Mouse (Mus musculus) cerebellum, adult 11-12 months (tissue): ENCODE measurements around the gene Olfr1336.
"Not testable (repeated sequence)": the region's sequence is repeated elsewhere in the genome, so short reads cannot be mapped to it uniquely, and the experiment has no call there.

Source experiments
- DNase-seq: peaks from one replicate; pipeline ENCODE4 v3.0.0; 2022

The Olfr1336 gene

DNA sequence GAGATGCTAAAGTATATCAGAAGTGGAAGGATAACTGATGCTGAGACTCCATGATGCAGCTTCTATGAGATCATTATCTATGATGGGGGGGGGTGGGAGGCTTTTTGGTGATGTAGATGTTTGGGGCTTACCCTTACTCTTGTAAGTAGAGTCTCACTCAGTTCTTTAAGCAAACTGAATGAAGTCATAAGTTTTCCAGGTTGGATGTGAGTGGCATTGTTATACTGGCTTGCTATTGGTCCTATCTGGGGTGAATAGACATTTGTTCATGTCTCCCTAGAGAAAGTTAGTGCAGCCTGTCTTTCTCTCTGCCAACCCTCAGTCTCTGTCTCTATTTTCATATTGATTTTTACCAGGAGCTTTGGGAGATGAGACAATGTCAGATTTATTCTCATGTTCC, at the start of gene Olfr1336:
TSS of gene Olfr1336 (plus strand) at position 301 of the 400 bp plus-strand sequence.
- no peak for DNase-seq

- DNase-seq = no peak
Observed at GRCm38 (mm10) chr7:6410043-6410442, 45.9 kb upstream of the Olfr1336 start, which contains the start of gene Gm20715. Gm20715 (plus strand) TSS chr7:6410277.

DNA sequence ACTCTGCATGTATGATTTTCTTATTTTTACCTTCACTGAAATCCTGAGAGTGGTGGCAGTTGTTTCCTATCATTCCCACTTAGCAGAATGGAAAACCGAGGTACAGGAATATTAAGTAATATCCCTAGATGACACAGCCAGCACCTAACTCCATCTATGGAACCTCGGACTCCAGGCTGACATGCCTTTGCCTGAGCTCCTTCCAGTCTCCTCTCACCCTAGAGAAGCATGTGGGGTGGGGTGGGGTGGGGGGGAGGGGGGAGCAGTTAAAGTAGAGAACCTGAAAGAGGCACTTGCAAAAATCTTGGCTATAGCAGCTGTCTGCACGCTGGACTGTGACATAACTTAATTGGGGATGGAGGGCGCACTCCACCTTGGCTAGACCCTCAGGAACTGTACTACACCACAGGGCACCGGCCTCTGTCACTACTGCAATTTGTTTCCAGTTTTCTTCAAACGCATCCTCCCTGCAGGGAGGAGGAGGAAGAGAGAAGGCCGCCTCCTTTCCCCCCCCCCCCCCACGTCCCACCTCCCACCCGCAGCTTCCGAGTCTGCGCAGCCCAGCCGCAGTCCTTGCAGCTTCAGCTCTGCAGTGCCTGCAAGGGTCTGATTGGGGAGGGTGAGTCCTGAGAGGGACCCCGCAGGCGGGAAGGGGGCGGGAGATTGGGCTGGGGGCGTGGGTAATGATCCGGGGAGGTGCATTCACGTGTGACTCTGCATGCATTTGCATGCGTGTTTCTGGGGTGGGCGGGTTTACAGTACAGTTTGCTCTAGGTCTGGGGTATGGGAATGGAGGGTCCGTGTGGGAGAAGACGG, 41.1 kb upstream of the Olfr1336 start:
- peak; percentile 29 for DNase-seq

- DNase-seq = no peak
Observed at GRCm38 (mm10) chr7:6415442-6415787, 40.6 kb upstream of the Olfr1336 start.

DNA sequence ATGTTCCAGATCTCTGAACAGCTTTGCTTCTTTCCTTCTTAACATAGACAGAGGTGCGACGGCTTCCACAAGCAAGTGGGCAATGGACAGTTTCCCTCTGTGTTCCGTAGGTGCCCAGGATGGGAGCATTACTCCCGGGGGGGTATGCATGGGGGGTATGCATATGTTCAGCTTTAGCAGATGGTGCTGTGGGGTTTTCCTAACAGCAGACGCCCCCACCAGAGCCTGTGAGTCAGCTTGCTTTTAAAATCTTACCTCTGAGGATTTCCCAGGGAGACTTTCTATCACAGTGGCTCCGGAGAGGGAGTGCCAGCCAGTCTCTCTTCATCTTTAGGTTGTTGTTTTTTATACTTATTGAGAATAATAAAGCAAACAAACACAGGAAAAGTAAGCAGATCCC, 36.1 kb upstream of the Olfr1336 start:
- no peak for DNase-seq

DNA sequence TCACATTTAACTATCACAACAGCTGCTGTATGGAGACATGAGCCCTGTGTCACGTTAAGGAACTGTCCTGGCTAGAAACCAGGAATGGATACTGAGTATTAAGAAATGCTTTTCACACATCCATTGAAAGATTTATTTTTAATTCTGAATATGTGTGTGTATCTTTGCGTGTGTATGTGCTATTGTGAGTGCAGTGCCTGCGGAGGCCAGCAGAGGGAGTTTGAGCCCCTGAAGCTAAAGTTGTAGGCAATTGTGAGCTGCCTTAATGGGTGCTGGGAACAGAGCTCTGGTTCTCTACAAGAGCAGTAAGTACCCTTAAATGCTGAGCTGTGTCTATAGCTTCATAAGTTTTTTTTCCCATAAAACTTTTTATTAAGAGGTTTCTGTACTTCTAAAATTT, 26.6 kb upstream of the Olfr1336 start:
- no peak for DNase-seq

DNA sequence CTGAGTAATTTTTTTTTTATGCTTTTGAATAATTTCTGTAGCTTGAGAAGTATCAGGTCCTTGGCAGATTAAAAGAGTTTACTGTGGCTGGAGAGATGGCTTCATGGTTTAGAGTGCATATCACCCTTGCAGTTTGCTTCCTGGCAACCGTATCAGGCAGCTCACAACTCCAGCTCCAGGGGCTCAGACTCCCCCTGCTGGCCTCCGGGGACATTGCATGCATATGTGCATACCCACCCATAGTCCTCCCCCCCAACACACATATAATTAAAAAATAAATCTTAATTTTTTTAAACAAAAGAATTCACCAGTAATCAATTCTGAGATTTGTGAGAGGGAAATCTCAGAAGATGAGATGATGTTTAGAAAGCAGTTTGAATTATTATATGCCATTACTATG, 25.6 kb upstream of the Olfr1336 start:
- DNase-seq = no peak

DNA sequence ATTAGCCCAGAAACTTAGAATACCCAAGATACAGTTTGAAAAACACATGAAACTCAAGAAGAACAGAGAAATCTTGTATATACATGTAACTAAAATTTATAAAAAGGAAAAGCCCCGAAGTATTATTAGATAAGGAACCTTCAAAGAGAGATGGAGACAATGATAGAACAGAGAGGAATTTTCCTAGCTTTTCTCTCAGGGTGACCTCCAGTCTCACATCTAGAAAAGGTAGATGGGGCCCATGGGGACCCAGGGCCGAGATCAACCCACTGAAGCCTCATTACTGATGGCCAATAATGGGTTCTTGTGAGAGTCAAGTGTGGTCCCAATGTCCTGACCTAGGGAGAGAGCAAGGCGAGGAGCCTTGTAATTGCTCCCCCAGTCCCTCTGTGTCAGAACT, 17.6 kb upstream of the Olfr1336 start, which contains the start of gene Olfr1344:
TSS of gene Olfr1344 (plus strand) at position 301 of the 400 bp plus-strand sequence.
- no peak for DNase-seq

DNA sequence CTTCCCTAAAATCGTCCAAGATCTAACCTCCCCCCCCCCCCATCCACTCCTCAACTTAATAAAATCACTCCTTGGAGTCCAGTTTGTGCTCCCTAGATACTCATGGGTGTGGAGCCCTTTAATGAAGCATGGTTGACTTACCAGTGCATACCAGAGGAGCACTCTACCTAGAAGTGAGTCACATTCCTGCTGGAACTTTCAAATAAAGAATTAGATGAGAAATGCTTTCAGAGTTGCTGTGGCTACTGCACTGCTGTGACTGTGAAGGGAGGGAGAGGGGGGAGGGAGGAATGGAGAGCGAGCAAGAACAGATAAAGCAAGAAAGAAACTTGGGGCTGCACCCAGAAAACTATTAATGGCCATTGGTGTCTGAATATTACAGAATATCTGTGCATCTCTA, 14.8 kb upstream of the Olfr1336 start:
- no peak for DNase-seq

DNA sequence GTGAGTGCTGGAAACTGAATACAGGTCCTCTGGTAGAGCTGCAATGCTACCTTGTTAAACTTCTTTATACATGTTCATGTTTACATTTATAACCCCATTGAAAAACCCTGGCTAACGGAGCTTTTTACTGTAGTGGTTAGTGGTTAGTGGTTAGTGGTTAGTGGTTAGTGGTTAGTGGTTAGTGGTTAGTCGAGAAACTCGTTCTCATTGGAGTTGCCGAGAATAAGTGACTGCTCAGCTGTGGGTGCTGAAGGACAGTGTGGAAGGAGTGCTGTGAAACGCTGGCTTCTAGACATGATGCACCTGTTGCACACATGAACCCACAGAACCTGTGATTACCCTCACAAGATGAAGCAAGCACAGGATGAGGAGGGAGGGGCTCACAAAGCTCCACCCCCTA, 8.2 kb upstream of the Olfr1336 start:
- no peak for DNase-seq

DNA sequence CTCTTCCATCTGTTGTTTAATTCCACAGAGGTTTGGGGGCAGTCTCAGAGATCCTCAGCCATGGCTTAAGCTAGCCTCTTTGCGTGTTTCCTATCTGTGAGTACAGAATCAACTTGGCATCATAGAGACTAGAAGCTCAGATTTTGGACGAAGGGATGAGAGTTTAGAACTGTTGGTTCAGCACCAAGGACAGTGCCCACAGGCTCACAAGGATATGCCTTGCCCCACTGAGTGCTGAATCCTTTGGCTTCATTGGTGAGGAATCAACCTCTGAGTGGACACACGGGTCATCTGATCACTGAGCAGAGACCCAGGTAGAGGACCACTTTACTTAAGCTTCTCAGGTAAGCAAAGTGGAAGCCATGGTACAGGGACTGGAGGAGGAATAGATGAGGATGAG, 431 bp downstream of the Olfr1336 start:
- no peak for DNase-seq

DNA sequence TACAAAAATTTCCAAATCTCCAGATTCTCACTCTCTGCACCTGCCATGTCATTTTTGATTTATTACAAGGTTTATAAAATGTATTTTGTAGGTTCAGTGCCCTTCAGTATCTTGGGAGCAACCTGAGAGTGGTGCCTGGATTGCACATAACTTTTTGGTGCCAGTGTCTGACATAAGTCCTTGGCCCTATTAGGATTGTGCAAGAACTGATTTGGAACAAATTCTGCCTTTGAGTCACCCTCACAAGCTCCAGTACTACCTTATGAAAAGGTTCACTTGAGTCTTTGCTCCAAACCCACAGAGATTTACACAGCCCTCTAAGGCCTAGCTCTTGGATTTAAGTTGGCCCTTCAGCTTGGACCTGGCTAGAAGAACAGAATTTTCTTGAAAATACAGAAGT, 11.0 kb downstream of the Olfr1336 start, which contains the start of gene Olfr1346:
TSS of gene Olfr1346 (plus strand) at position 151 of the 400 bp plus-strand sequence.
- DNase-seq = no peak

DNA sequence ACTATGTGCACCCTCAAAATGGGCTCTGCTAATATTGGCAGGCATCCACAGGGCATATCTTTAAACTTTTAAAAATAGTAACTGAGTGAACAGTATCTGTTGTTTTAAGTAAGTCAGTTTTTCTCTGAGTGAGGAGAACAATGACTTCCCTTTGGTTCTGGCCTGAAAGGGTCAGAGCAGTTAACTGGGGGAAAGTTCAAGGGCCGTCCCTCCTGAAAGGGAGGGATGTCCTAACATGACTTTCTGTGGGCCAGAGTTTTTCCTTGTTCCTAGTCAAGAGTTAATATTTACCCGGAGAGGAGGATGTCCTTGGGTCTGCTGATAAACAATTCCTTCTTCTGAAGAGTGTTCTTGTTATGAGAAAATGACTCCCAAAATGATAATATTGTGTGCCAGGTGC, 21.7 kb downstream of the Olfr1336 start:
- DNase-seq = not testable (repeated sequence)

- DNase-seq = no peak
Observed at GRCm38 (mm10) chr7:6486841-6487240, 30.9 kb downstream of the Olfr1336 start, which contains the start of gene Olfr5. Olfr5 (minus strand) TSS chr7:6486941.

DNA sequence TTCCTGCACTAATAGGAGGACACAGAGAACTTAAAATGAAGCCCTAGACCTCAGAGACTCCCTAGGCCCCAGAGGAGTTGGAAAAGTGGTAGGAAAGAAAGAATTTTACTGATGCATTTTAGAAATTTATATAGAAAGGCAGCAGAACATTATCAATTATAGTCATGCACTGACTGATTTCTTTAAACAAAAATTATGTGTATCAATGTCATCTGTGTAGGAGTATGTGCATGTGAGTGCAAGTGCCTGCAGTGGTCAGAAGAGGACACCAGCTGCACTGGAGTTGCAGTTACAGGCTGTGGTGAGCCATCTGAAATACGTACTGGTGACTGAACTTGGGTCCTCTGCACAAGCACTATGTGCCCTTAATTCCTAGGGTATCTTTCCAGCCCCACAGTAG, 43.7 kb downstream of the Olfr1336 start, which contains the start of gene Olfr1347:
TSS of gene Olfr1347 (minus strand) at position 101 of the 400 bp plus-strand sequence.
- DNase-seq = no peak

DNA sequence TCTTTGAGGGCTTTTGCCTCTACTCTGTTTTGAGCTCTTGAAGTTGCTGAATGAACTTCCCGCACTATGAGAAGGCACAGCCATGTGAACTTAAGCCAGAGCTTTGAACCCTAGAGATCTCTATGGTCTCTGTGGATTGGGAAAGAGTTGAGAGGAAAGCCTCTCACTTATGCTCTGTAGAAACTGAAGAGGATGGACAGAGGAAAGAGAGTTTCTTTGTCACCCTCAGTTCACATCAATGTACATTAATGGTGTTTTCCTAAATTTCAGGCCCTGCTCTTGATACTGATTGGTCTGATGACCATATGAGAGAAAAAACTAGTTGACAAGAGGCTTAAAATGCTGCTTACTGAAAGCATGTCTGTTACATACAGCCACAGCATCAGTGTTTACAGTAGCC, 52.7 kb downstream of the Olfr1336 start, which contains the start of gene Olfr1348:
TSS of gene Olfr1348 (minus strand) at position 101 of the 400 bp plus-strand sequence.
- DNase-seq = no peak
